Mouse (Mus musculus) gonadal fat pad, adult 2 months (tissue): Measurements from ENCODE around the gene Cox7b2. TPM values are rescaled to one million over a fixed set of nuclear protein-coding genes. Genes with fewer than 3 reads are reported as not detected.
"Not testable (repeated sequence)": the region's sequence is repeated elsewhere in the genome, so short reads cannot be mapped to it uniquely, and the experiment has no call there.

Experiments used
- DNase-seq: peaks from one replicate; pipeline ENCODE4 v3.0.0-alpha.2; 2012; ENCODE audit warnings: low read depth
- polyA plus RNA-seq: library from polyadenylated mRNA; depleted of rRNA; stranded (reverse); fragments of >200 nt; gene quantifications from 2 replicates; pipeline ENCODE4 v1.2.3, GENCODE M21; 2012; rRNA removed

Gene Cox7b2
- not detected in 2 replicates for polyA plus RNA-seq

- DNase-seq: no peak
Observed at GRCm38 (mm10) chr5:71548079-71548478, at the start of gene Cox7b2. Gene Cox7b2, minus strand, starts transcription at chr5:71548205.

- DNase-seq: no peak
Observed at GRCm38 (mm10) chr5:71595321-71595720, 47.3 kb upstream of the Cox7b2 start.

GRCm38 (mm10) chr5:71593745-71594255 lies 45.8 kb upstream of the Cox7b2 start:
- DNase-seq: no peak

GRCm38 (mm10) chr5:71571646-71572237 lies 23.7 kb upstream of the Cox7b2 start:
- DNase-seq: no peak

- DNase-seq: no peak
Observed at GRCm38 (mm10) chr5:71545554-71545953, 2.5 kb downstream of the Cox7b2 start.

- not testable (repeated sequence) for DNase-seq
Observed at GRCm38 (mm10) chr5:71525486-71525885, 22.5 kb downstream of the Cox7b2 start.

- DNase-seq: no peak
Observed at GRCm38 (mm10) chr5:71502058-71502678, 45.8 kb downstream of the Cox7b2 start.

- DNase-seq: no peak
Observed at GRCm38 (mm10) chr5:71495621-71496020, 52.4 kb downstream of the Cox7b2 start.

- no peak for DNase-seq
Observed at GRCm38 (mm10) chr5:71456957-71457356, 91.0 kb downstream of the Cox7b2 start.

- DNase-seq: no peak
Observed at GRCm38 (mm10) chr5:71440174-71440573, 107.8 kb downstream of the Cox7b2 start.

Other genes starting within 250 kb of the Cox7b2 start
- gene Gabrb1, start 109.9 kb upstream of the Cox7b2 start, polyA plus RNA-seq: 0.61 and 1.2 TPM in 2 replicates
- gene Gabra4, start 110.1 kb upstream of the Cox7b2 start, polyA plus RNA-seq: 1.5 and 2.3 TPM in 2 replicates